Mouse (Mus musculus): ENCODE measurements around the gene Acadl. TPM values are rescaled to one million over a fixed set of nuclear protein-coding genes. Genes with fewer than 3 reads are reported as not detected.

The Acadl gene
- total RNA-seq (2021): 10 to 100 TPM; 34.1 to 36.2 TPM
- long read RNA-seq, transcript Acadl-201 (11 exons, 1,916 nt): major isoform, 19 of 25 reads
- long read RNA-seq, partial matches to known transcripts: 4 of 25 reads
- long read RNA-seq, other reads (novel, unspliced or antisense): 2 of 25 reads

DNA sequence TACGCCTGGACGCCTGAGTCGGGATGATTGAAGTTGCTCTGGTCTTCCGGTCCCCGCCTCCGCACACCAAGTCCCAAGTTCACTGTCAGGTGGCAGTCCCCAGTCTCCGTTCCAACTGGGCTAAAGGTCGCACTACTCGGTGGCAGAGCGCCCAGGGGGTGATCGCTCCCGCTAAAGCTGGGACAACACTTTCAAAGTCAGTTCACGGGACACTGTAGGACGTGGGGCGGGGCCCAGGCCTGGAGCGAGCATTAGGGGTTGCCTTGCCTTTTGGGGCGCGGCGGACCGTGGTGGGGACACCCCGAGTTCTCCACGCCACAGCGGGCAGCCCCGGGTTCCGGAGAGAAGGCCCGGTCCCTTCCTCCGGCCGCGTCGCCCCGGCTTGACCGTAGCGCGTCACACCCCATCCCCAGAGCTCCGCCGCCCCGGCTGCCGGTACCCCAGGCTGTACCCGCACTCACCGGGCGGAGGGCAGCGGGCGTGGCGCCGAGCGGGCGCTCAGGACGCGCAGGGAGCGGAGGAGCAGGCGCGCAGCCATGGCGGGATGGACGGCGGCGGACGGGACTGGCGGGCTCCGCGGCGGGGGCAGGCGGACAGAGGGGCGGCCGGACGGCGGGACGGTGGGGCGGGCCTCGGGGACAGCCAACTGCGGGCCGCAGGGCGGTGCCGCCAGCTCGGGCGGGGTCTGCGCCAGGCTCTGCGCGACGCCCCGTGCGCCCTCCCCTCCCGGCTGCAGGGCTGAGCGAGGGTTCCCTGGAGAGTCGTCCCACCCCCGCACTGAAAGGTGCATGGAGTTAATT lies at the start of gene Acadl:
TSS of gene Acadl (minus strand) at position 566 of the 800 bp plus-strand sequence.
- DNase-seq (ENCODE audit: low spot score in 2 of 2): peak; percentile 35 to 53

GRCm38 (mm10) chr1:66912305-66912704 lies 49.2 kb upstream of the Acadl start:
- no peak for DNase-seq (ENCODE audit: low spot score in 2 of 2)

DNA sequence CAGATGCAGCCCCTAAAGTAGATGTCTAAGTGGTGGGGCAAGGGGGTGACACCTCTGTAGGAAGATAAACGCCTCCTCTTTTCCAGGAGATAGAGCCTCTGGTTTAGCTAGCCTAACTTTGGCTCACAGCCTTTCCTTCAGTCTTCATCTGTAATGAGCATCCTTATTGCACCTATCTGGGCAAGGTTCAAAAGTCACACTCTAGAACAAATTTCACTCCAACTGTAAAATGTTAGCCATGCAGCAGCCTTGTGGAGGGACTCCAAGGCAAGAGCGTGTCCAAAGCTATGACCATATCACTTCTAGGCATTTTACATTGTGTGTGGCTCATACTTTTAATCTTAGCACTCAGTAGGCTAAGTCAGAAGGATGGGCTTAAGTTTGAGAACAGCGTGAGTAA lies 39.5 kb upstream of the Acadl start:
- no peak for DNase-seq (ENCODE audit: low spot score in 2 of 2)

- no peak for DNase-seq (ENCODE audit: low spot score in 2 of 2)
These were observed 37.9 kb upstream of the Acadl start for GRCm38 (mm10) chr1:66900946-66901345.

DNA sequence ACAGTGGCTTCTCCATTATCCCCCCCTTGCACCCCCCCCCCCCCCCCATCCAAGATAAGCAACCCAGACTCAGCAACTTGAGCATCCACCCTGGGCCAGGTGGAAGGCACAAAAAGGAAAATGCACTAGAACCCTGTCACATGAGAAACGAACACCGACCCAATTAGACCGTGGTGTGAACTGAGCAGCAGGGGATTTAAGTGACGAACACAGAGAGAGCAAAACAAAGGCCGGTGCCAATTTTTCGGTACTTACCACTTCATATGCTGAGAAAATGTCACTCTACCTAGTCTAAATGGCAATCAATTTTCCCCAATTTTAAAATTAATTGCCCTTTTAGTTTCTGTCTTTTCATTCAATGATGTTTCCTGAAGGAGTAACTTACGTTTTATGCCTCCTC lies 35.2 kb upstream of the Acadl start:
- no peak for DNase-seq (ENCODE audit: low spot score in 2 of 2)

- DNase-seq (ENCODE audit: low spot score in 2 of 2): peak in 1 of 2 experiments; percentile 15
These were observed 33.5 kb upstream of the Acadl start for GRCm38 (mm10) chr1:66896556-66896955.

DNA sequence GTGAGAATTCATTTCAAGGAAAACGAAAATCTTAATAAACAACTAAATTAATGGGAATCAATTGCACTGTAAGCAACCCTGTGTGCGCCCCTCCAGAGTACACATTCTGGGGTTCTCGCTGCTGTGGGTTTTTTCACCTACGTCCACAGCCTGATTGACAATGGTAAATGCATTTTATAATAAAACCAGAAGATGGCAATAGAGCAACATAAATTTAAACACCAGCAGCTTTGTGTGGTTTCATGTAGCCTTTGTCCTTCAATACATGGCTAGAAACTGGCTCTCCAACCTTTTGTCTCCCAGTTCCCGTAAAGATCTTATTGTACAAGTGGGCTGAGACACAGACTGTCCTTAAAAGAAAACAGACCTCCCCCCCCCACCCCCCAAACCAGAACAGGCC lies 33.0 kb upstream of the Acadl start:
- DNase-seq (ENCODE audit: low spot score in 2 of 2): peak in 1 of 2 experiments; percentile 63

DNA sequence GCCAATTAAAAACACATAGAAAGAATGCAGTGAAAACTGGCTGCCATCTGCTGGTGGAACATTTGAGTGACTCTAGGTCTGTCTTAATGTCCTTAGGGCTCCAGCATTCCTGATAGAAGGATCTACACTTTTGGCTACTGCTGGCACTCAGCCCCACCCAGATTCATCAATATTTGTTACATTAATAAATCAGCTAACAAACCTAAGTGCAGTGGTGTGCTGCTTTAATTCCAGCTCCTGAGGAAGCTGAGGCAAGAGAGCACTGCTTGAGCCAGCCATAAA lies 32.7 kb upstream of the Acadl start:
- peak; percentile 13 to 79 for DNase-seq (ENCODE audit: low spot score in 2 of 2)

DNA sequence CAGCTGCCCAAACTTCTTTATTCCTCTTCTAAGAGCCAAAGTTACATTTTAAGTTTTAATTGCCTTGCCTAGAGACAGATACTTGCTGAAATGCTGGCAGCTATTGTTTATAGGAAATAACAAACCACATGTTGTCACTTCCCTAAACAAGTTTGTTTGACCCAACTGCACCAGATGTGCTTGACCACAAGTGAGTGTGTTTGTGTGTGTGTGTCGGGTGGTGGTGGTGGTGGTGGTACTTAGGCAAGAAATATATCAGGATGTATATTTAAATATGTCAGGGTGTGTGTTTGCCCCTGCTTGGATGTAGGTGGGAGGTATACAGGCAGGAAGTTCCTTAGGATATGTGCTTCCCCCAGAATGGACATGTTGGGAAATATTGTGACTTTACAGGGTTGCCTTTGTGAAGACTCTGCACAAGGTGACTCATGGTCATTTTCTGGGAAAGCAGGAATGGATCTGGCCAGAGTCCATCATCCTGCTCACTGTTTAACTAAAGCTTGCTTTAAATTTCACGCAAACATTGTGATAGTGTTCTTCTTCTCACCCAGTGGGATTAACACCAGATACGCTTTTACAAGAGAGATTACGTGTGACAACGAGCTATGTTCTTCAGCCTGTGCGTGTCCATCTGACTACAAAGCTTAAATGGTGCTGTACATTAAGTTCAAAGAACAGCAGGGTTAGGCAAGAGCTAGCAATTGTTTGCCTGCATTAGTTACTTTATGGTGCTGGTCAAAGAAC lies 32.2 kb upstream of the Acadl start:
- no peak for DNase-seq (ENCODE audit: low spot score in 2 of 2)

DNA sequence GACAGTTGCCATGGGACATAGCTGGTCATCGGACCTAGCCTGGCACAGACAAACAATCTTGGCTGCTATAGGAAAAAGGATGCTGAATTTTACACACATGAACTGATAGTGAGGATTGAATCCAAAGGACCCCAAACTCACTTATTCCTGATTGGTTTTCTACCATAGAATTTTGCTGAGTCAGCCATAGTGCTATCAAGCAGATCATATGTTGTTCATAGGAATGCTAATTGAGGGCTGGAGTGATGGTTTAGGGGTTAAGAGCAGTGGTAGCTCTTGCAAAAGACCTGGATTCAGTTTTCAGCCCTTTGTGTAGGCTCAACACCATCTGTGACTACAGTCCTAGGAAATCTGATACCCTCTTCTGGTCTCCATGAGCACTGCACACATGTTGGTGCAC lies 24.1 kb upstream of the Acadl start:
- no peak for DNase-seq (ENCODE audit: low spot score in 2 of 2)

DNA sequence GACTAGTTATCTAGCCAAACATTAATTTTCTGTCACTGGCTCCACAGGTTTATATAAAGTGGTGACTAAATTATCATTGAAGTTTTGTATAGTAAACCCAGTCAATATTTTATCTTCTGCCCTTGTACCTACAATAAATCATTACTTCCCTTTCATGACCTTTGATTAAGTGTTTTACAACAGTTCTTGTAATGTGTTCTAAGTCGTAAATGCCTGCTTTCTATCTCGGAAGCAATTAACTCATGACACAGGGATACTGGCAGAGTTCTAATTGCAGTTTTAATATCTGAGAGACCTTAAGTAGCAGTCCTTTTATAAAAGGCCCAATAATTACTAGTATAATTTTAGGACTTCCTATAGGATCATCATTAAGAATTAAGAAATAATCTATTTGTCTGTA lies 17.1 kb upstream of the Acadl start:
- no peak for DNase-seq (ENCODE audit: low spot score in 2 of 2)

- no peak for DNase-seq (ENCODE audit: low spot score in 2 of 2)
These were observed 11.7 kb upstream of the Acadl start for GRCm38 (mm10) chr1:66874740-66875139.

- no peak for DNase-seq (ENCODE audit: low spot score in 2 of 2)
These were observed 8.5 kb upstream of the Acadl start for GRCm38 (mm10) chr1:66871591-66871990.

DNA sequence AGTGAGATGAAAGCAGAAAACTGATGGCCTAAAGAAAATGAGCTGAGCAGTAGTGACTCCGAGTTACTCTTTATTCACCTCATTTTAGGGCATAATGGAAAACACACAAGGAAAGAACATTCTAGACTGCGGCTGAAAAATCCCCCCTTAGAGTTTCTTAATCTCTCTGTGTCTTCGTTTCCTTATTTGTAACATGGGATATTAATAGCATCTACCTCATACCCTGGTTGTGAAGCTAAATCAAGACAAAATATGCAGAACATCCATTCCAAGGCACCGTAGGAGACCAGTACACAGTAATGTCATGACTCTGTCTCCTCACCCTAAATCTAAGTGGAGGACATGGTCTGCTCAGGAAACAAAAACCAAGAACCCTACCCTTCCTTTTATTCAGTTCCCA lies 2.6 kb upstream of the Acadl start:
- DNase-seq (ENCODE audit: low spot score in 2 of 2): no peak

- DNase-seq (ENCODE audit: low spot score in 2 of 2): no peak
These were observed 841 bp upstream of the Acadl start for GRCm38 (mm10) chr1:66863741-66864495.

- DNase-seq (ENCODE audit: low spot score in 2 of 2): no peak
These were observed 1.1 kb downstream of the Acadl start for GRCm38 (mm10) chr1:66861764-66862672.

DNA sequence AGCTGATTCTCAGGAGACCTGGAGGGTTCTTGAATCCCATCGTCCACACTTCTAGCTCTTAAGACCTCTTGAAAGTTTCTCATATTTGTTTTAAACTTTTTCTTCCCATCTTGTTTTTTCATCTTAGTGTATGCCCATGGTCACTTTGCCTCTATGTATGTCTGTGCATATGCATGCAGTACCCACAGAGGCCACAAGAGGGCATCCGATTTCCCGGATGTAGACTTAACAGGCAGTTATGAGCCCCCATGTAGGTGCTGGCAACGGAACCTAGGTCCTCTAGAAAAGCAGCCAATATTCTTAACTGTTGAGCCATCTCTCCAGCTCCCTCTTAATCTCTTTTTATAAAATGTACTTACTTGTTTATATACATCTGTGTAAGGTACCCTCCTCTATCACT lies 15.6 kb downstream of the Acadl start:
- no peak for DNase-seq (ENCODE audit: low spot score in 2 of 2)

DNA sequence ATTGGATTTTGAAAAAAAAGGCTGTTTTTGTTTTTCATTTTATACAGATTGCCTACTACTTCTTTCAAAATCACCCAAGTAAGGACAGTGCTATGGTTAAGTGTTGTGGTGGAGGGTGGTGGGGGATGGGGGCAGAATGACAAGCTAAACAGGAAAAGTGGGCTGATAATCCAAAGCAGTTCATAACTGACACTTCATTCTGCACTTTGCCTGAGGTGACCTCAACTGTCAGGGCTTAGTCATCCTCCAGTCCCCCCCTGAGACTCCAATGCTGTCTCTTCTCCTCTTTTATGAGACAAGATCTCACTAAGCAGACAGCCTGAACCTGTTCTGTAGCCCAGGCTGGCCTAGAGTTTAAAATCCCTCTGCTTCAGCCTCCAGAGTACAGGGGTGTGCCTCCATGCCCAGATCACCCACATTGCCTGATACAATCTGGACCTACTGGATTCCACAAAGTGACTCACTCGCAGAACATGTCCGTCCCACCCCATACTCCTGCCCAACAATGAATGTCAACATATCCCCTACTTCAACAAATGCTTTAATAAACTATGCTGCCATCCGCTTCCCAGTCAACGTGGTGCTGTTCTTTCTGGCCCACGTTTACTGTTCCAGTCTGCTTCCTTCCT lies 17.3 kb downstream of the Acadl start:
- no peak for DNase-seq (ENCODE audit: low spot score in 2 of 2)

- no peak for DNase-seq (ENCODE audit: low spot score in 2 of 2)
These were observed 21.1 kb downstream of the Acadl start for GRCm38 (mm10) chr1:66841938-66842337.

DNA sequence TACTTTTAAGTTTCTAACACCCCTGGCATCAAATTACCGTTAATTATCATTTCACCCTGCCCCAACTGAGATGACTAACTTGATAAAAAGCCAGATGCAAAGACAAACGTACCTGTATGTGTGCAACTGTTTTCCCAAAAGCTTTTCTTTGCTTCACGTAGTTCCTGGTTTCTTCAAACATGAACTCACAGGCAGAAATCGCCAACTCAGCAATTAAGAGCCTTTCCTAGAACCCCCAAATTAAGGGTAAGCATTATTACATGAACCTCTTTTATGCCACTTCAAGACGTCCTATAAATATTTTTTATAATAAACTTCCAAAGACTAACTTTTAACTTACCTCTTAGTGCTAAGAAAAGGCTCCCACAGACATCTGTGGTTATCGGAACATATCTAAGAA lies 21.6 kb downstream of the Acadl start:
- DNase-seq (ENCODE audit: low spot score in 2 of 2): no peak
